Mouse (Mus musculus): ENCODE results near the gene Cd83. TPM values are rescaled to one million over a fixed set of nuclear protein-coding genes. Genes with fewer than 3 reads are reported as not detected.

Gene Cd83
- polyA plus RNA-seq, 1 experiment from 2014 or later, result 30.8 TPM

- H3K4me3 ChIP-seq (replicated peaks; ENCODE audit: low read length), result no peak overlapping the region
- 89% methylated on average over 8 of the region's 8 CpGs for WGBS
- H3K9ac ChIP-seq, result no peak overlapping the region
- no peak overlapping the region for H3K27ac ChIP-seq
- ATAC-seq (ENCODE audit: low FRiP score) (no peak), DNase-seq (ENCODE audit: low spot score) (no peak)
- no peaks in the 10 kb centered on the region for H3K9me3 ChIP-seq (ENCODE audit: control insufficient read depth, low read length)
- no peaks in the 10 kb centered on the region for H3K27me3 ChIP-seq (ENCODE audit: control insufficient read depth, insufficient read depth, low read length)
- H3K4me2 ChIP-seq (replicated peaks), result no peak overlapping the region
- H3K36me3 ChIP-seq (replicated peaks; ENCODE audit: control insufficient read depth, insufficient read depth), result no peaks in the 10 kb centered on the region
- peaks cover 10% of the 10 kb centered on the region for H3K4me1 ChIP-seq (replicated peaks; ENCODE audit: control insufficient read depth, insufficient read depth, low read length)
These were observed 18.0 kb downstream of the Cd83 start for GRCm38 (mm10) chr13:43802361-43803137.

GRCm38 (mm10) chr13:43804648-43805047 lies 20.1 kb downstream of the Cd83 start:
- Histone ChIP-seq H3K4me3 (replicated peaks; ENCODE audit: low read length) (no peak overlapping the region), H3K4me1 (replicated peaks; ENCODE audit: control insufficient read depth, insufficient read depth, low read length) (peaks cover 10% of the 10 kb centered on the region), H3K27ac (no peak overlapping the region), H3K36me3 (replicated peaks; ENCODE audit: control insufficient read depth, insufficient read depth) (no peaks in the 10 kb centered on the region), H3K9me3 (ENCODE audit: control insufficient read depth, low read length) (no peaks in the 10 kb centered on the region), H3K4me2 (replicated peaks) (no peak overlapping the region), H3K27me3 (ENCODE audit: control insufficient read depth, insufficient read depth, low read length) (no peaks in the 10 kb centered on the region), H3K9ac (no peak overlapping the region)
- ATAC-seq (ENCODE audit: low FRiP score) (no peak), DNase-seq (ENCODE audit: low spot score) (no peak)
- 93% methylated on average over 3 of the region's 3 CpGs for WGBS

- H3K4me1 ChIP-seq (replicated peaks; ENCODE audit: control insufficient read depth, insufficient read depth, low read length), result peaks cover 10% of the 10 kb centered on the region
- H3K9me3 ChIP-seq (ENCODE audit: control insufficient read depth, low read length), result no peaks in the 10 kb centered on the region
- ATAC-seq (ENCODE audit: low FRiP score), result no peak
- WGBS, result 81% methylated on average over 5 of the region's 5 CpGs
- H3K9ac ChIP-seq, result no peak overlapping the region
- H3K36me3 ChIP-seq (replicated peaks; ENCODE audit: control insufficient read depth, insufficient read depth), result no peaks in the 10 kb centered on the region
- H3K4me2 ChIP-seq (replicated peaks), result no peak overlapping the region
- H3K27me3 ChIP-seq (ENCODE audit: control insufficient read depth, insufficient read depth, low read length), result no peaks in the 10 kb centered on the region
- no peak overlapping the region for H3K27ac ChIP-seq
- no peak overlapping the region for H3K4me3 ChIP-seq (replicated peaks; ENCODE audit: low read length)
- DNase-seq (ENCODE audit: low spot score), result no peak
These were observed 20.7 kb downstream of the Cd83 start for GRCm38 (mm10) chr13:43805159-43805758.

- no peak overlapping the region for H3K9ac ChIP-seq
- no peak for DNase-seq (ENCODE audit: low spot score)
- 28% methylated on average over 14 of the region's 14 CpGs for WGBS
These were observed 22.0 kb downstream of the Cd83 start for GRCm38 (mm10) chr13:43806371-43807271.

GRCm38 (mm10) chr13:43807272-43807675 lies 22.7 kb downstream of the Cd83 start:
- Histone ChIP-seq H3K36me3 (replicated peaks; ENCODE audit: control insufficient read depth, insufficient read depth) (no peaks in the 10 kb centered on the region), H3K4me3 (replicated peaks; ENCODE audit: low read length) (no peak overlapping the region), H3K4me1 (replicated peaks; ENCODE audit: control insufficient read depth, insufficient read depth, low read length) (peaks cover 10% of the 10 kb centered on the region), H3K4me2 (replicated peaks) (no peak overlapping the region), H3K9ac (no peak overlapping the region), H3K9me3 (ENCODE audit: control insufficient read depth, low read length) (no peaks in the 10 kb centered on the region), H3K27ac (no peak overlapping the region), H3K27me3 (ENCODE audit: control insufficient read depth, insufficient read depth, low read length) (no peaks in the 10 kb centered on the region)
- DNase-seq (ENCODE audit: low spot score), result no peak
- peak; percentile 51; the same call in 1 of the 2 replicates for ATAC-seq (ENCODE audit: low FRiP score)
- WGBS, result 31% methylated on average over 3 of the region's 3 CpGs

More at GRCm38 (mm10) chr13:43806371-43807271, 22.0 kb downstream of the Cd83 start:
- H3K27ac ChIP-seq, result no peak overlapping the region
- peak; percentile 46; the same call in 1 of the 2 replicates for ATAC-seq (ENCODE audit: low FRiP score)
- no peaks in the 10 kb centered on the region for H3K36me3 ChIP-seq (replicated peaks; ENCODE audit: control insufficient read depth, insufficient read depth)
- peaks cover 10% of the 10 kb centered on the region for H3K4me1 ChIP-seq (replicated peaks; ENCODE audit: control insufficient read depth, insufficient read depth, low read length)
- no peaks in the 10 kb centered on the region for H3K27me3 ChIP-seq (ENCODE audit: control insufficient read depth, insufficient read depth, low read length)
- no peaks in the 10 kb centered on the region for H3K9me3 ChIP-seq (ENCODE audit: control insufficient read depth, low read length)
- peak overlapping the region; percentile 8; the same call in 1 of the 2 replicates for H3K4me2 ChIP-seq (replicated peaks)
- H3K4me3 ChIP-seq (replicated peaks; ENCODE audit: low read length), result no peak overlapping the region

- no peak overlapping the region for H3K9ac ChIP-seq
- DNase-seq (ENCODE audit: low spot score) (no peak), ATAC-seq (ENCODE audit: low FRiP score) (no peak)
- H3K27me3 ChIP-seq (ENCODE audit: control insufficient read depth, insufficient read depth, low read length), result no peaks in the 10 kb centered on the region
- H3K4me1 ChIP-seq (replicated peaks; ENCODE audit: control insufficient read depth, insufficient read depth, low read length), result peaks cover 10% of the 10 kb centered on the region
- no peaks in the 10 kb centered on the region for H3K36me3 ChIP-seq (replicated peaks; ENCODE audit: control insufficient read depth, insufficient read depth)
- no peak overlapping the region for H3K27ac ChIP-seq
- H3K4me3 ChIP-seq (replicated peaks; ENCODE audit: low read length), result no peak overlapping the region
- no peaks in the 10 kb centered on the region for H3K9me3 ChIP-seq (ENCODE audit: control insufficient read depth, low read length)
- WGBS, result 87% methylated on average over 6 of the region's 6 CpGs
- no peak overlapping the region for H3K4me2 ChIP-seq (replicated peaks)
These were observed 26.0 kb downstream of the Cd83 start for GRCm38 (mm10) chr13:43810621-43811020.

GRCm38 (mm10) chr13:43811835-43812234 lies 27.3 kb downstream of the Cd83 start:
- Histone ChIP-seq H3K27ac (no peak overlapping the region), H3K4me1 (replicated peaks; ENCODE audit: control insufficient read depth, insufficient read depth, low read length) (peaks cover 3% of the 10 kb centered on the region; the same call in 1 of the 2 replicates), H3K36me3 (replicated peaks; ENCODE audit: control insufficient read depth, insufficient read depth) (no peaks in the 10 kb centered on the region), H3K4me2 (replicated peaks) (no peak overlapping the region), H3K9me3 (ENCODE audit: control insufficient read depth, low read length) (no peaks in the 10 kb centered on the region), H3K4me3 (replicated peaks; ENCODE audit: low read length) (no peak overlapping the region), H3K27me3 (ENCODE audit: control insufficient read depth, insufficient read depth, low read length) (no peaks in the 10 kb centered on the region), H3K9ac (no peak overlapping the region)
- DNase-seq (ENCODE audit: low spot score), result no peak
- 83% methylated on average over 3 of the region's 3 CpGs for WGBS
- no peak for ATAC-seq (ENCODE audit: low FRiP score)

GRCm38 (mm10) chr13:43813431-43813830 lies 28.9 kb downstream of the Cd83 start:
- H3K4me2 ChIP-seq (replicated peaks), result no peak overlapping the region
- DNase-seq (ENCODE audit: low spot score) (no peak), ATAC-seq (ENCODE audit: low FRiP score) (no peak)
- WGBS, result 88% methylated on average over 8 of the region's 8 CpGs
- no peak overlapping the region for H3K4me3 ChIP-seq (replicated peaks; ENCODE audit: low read length)
- H3K36me3 ChIP-seq (replicated peaks; ENCODE audit: control insufficient read depth, insufficient read depth), result no peaks in the 10 kb centered on the region
- no peaks in the 10 kb centered on the region for H3K4me1 ChIP-seq (replicated peaks; ENCODE audit: control insufficient read depth, insufficient read depth, low read length)
- H3K9ac ChIP-seq, result no peak overlapping the region
- H3K9me3 ChIP-seq (ENCODE audit: control insufficient read depth, low read length), result no peaks in the 10 kb centered on the region
- no peaks in the 10 kb centered on the region for H3K27me3 ChIP-seq (ENCODE audit: control insufficient read depth, insufficient read depth, low read length)
- no peak overlapping the region for H3K27ac ChIP-seq

- Histone ChIP-seq H3K4me1 (replicated peaks; ENCODE audit: control insufficient read depth, insufficient read depth, low read length) (no peaks in the 10 kb centered on the region), H3K4me2 (replicated peaks) (no peak overlapping the region), H3K9ac (no peak overlapping the region), H3K36me3 (replicated peaks; ENCODE audit: control insufficient read depth, insufficient read depth) (no peaks in the 10 kb centered on the region), H3K27me3 (ENCODE audit: control insufficient read depth, insufficient read depth, low read length) (no peaks in the 10 kb centered on the region), H3K27ac (no peak overlapping the region), H3K9me3 (ENCODE audit: control insufficient read depth, low read length) (no peaks in the 10 kb centered on the region), H3K4me3 (replicated peaks; ENCODE audit: low read length) (no peak overlapping the region)
- no peak for DNase-seq (ENCODE audit: low spot score)
- 69% methylated on average over 3 of the region's 3 CpGs for whole genome bisulfite sequencing
- ATAC-seq (ENCODE audit: low FRiP score), result no peak
These were observed 32.9 kb downstream of the Cd83 start for GRCm38 (mm10) chr13:43817461-43817860.
